Mouse (Mus musculus) testis, adult 2 months (tissue): ENCODE results near the gene Proser3. TPM values are rescaled to one million over a fixed set of nuclear protein-coding genes. Genes with fewer than 3 reads are reported as not detected.
A peak's percentile ranks its signal among the peaks of the same experiment; 100 is the strongest.

Experiments
- H3K27ac ChIP-seq: fragments of 200-500 bp; 2 replicates; pipeline ENCODE4 v1.5.1; 2012; ENCODE audit warnings: low read depth, low read length; ENCODE audit not compliant: control insufficient read depth, insufficient read depth
- H3K27me3 ChIP-seq: fragments of 200-500 bp; 2 replicates; pipeline ENCODE4 v1.6.1; 2012; ENCODE audit warnings: mild to moderate bottlenecking, low read length, moderate library complexity; ENCODE audit not compliant: control insufficient read depth, insufficient read depth
- H3K36me3 ChIP-seq: fragments of 200-500 bp; 2 replicates; pipeline ENCODE4 v1.6.1; 2012; ENCODE audit warnings: mild to moderate bottlenecking, low read length; ENCODE audit not compliant: control insufficient read depth, insufficient read depth
- H3K4me1 ChIP-seq: fragments of 200-500 bp; 2 replicates; pipeline ENCODE4 v1.6.1; 2012; ENCODE audit warnings: low read length; ENCODE audit not compliant: control insufficient read depth, insufficient read depth
- H3K4me3 ChIP-seq: fragments of 200-500 bp; 2 replicates; pipeline ENCODE4 v1.5.1; 2012; ENCODE audit warnings: low read depth, mild to moderate bottlenecking, low read length, moderate library complexity, mixed read lengths; ENCODE audit not compliant: control insufficient read depth
- CTCF ChIP-seq: fragments of 200-500 bp; IDR thresholded peaks from 2 replicates; pipeline ENCODE4 v1.5.1; 2012; ENCODE audit warnings: low read depth, mild to moderate bottlenecking, inconsistent platforms, low read length, moderate library complexity; ENCODE audit not compliant: control insufficient read depth, insufficient read depth, insufficient replicate concordance
- POLR2A ChIP-seq: fragments of 200-500 bp; IDR thresholded peaks from 2 replicates; pipeline ENCODE4 v1.6.1; 2012; ENCODE audit warnings: low read depth, mild to moderate bottlenecking, inconsistent platforms, low read length, moderate library complexity; ENCODE audit not compliant: control insufficient read depth
- polyA plus RNA-seq: library from polyadenylated mRNA; depleted of rRNA; stranded (reverse); fragments of >200 nt; gene quantifications from 2 replicates; pipeline ENCODE4 v1.2.3, GENCODE M21; 2012

Proser3 gene
- polyA plus RNA-seq, 1 experiment = 37.5 TPM

- no peak; the same call in 1 of the 2 replicates for TF ChIP-seq POLR2A
- no peak for TF ChIP-seq CTCF
- H3K4me1 ChIP-seq = peaks cover 28% of the 10 kb centered on the region
- peak overlapping the region; percentile 92 for H3K27ac ChIP-seq
- H3K4me3 ChIP-seq = peak overlapping the region; percentile 96
- no peaks in the 10 kb centered on the region; the same call in 1 of the 2 replicates for H3K36me3 ChIP-seq
- H3K27me3 ChIP-seq = no peaks in the 10 kb centered on the region
Measured at GRCm38 (mm10) chr7:30587842-30588667, 36.0 kb upstream of the Proser3 start.

GRCm38 (mm10) chr7:30586455-30587020, 34.4 kb upstream of the Proser3 start:
- H3K4me1 ChIP-seq = peaks cover 24% of the 10 kb centered on the region
- peak overlapping the region; percentile 96; the same call in 1 of the 2 replicates for H3K4me3 ChIP-seq
- H3K27me3 ChIP-seq = no peaks in the 10 kb centered on the region
- no peak for TF ChIP-seq CTCF
- TF ChIP-seq POLR2A = no peak
- H3K27ac ChIP-seq = no peak overlapping the region
- H3K36me3 ChIP-seq = no peaks in the 10 kb centered on the region; the same call in none of the 2 replicates

DNA sequence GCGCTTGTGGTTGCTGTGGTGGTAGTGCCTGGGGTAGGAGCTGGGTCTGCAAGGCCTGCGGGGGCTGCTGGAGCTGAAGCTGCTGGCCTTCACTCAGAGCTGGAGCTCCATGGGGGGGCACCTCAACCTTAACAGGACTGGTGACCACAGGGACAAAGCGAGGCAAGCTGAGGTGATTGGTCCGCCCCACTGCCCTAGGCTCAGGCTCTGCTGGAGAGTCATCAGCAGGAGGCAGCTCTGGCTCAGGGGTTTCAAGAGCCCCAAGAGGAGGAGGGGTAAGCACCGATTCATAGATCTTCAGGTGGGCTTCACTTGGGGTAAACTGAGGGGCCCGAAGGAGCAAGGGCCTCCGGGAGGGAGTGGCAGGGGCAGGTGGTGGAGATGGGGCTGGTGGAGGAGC, 33.1 kb upstream of the Proser3 start:
- no peak for TF ChIP-seq POLR2A
- no peak for TF ChIP-seq CTCF
- Histone ChIP-seq H3K36me3 (no peaks in the 10 kb centered on the region; the same call in none of the 2 replicates), H3K4me3 (no peak overlapping the region), H3K27me3 (no peaks in the 10 kb centered on the region), H3K27ac (no peak overlapping the region), H3K4me1 (peaks cover 17% of the 10 kb centered on the region)

DNA sequence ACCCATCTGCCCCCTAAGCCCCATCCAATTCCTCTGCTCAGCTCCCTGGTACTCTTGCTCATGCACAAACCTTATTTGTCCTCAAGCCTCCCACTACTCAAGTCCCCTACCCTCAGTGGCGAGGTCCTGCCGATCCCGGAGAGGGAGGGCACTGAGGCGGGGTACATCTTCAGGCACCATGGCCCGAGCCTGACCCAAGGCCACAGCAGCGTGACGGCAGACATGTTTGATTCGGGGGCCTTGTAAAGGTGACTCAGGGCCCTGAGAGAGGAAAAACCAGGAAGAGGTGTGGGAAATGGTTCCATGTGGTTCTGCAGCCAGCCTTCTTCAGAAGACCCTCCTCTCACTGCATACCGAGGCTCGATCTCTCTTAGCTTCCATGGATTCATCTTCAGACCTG, 32.2 kb upstream of the Proser3 start:
- no peaks in the 10 kb centered on the region; the same call in none of the 2 replicates for H3K36me3 ChIP-seq
- TF ChIP-seq POLR2A = no peak
- no peak for TF ChIP-seq CTCF
- H3K4me3 ChIP-seq = no peak overlapping the region
- H3K4me1 ChIP-seq = peaks cover 13% of the 10 kb centered on the region
- no peaks in the 10 kb centered on the region for H3K27me3 ChIP-seq
- no peak overlapping the region for H3K27ac ChIP-seq

GRCm38 (mm10) chr7:30581547-30581946, 29.4 kb upstream of the Proser3 start:
- H3K36me3 ChIP-seq = peaks cover 7% of the 10 kb centered on the region
- H3K4me1 ChIP-seq = peaks cover 2% of the 10 kb centered on the region
- no peak overlapping the region for H3K4me3 ChIP-seq
- TF ChIP-seq POLR2A (no peak), CTCF (no peak)
- no peaks in the 10 kb centered on the region for H3K27me3 ChIP-seq
- H3K27ac ChIP-seq = no peak overlapping the region

DNA sequence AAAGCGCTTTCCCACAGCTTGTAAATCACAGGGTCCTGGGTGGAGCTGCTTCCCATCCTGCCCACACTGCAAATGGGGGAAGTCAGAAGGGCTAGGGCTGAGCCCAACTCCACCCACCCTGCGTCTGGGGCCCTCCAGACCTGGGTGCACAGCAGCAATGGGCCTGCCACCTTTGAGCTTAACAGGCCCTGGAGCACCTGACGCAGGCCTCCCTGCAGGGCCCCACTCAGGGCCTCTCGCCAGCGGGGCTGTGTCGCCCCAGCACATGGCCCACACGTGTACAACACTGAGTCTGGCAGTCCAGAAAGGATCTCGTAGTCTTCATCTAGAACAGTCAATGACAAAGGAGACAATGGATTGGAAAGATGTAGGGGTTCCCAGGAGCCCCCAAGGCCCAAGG, 27.9 kb upstream of the Proser3 start:
- no peaks in the 10 kb centered on the region for H3K27me3 ChIP-seq
- H3K36me3 ChIP-seq = peaks cover 12% of the 10 kb centered on the region
- H3K27ac ChIP-seq = no peak overlapping the region
- no peaks in the 10 kb centered on the region; the same call in 1 of the 2 replicates for H3K4me1 ChIP-seq
- TF ChIP-seq POLR2A = no peak
- no peak for TF ChIP-seq CTCF
- no peak overlapping the region for H3K4me3 ChIP-seq

DNA sequence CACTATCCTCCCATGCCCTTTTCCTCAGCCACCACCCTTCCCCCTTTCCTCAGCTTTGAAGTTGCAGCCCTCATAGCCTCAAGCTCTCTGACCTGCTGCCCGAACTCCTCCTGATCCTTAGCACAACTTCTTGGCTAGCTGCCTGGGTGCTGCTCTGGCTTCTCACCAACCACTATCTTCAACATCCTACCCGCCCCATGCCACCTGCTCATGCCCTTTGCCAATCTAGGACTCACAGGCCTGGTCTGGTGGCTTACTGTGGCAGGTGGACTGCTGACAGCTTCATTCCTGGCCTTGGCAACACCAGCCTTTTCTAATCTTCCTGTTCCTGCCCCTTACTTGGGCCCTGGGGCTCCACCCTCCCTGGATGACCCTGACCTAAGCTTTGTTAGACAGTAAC, 20.9 kb upstream of the Proser3 start:
- H3K27me3 ChIP-seq = no peaks in the 10 kb centered on the region
- no peaks in the 10 kb centered on the region; the same call in 1 of the 2 replicates for H3K4me1 ChIP-seq
- TF ChIP-seq POLR2A = no peak
- TF ChIP-seq CTCF = no peak
- no peak overlapping the region for H3K4me3 ChIP-seq
- peaks cover 20% of the 10 kb centered on the region for H3K36me3 ChIP-seq
- H3K27ac ChIP-seq = no peak overlapping the region
